Mouse (Mus musculus): ENCODE results near the gene Pym1. TPM values are rescaled to one million over a fixed set of nuclear protein-coding genes. Genes with fewer than 3 reads are reported as not detected.

Pym1 gene
- polyA plus RNA-seq, 1 experiment from 2014 or later, result 34.2 TPM

DNA sequence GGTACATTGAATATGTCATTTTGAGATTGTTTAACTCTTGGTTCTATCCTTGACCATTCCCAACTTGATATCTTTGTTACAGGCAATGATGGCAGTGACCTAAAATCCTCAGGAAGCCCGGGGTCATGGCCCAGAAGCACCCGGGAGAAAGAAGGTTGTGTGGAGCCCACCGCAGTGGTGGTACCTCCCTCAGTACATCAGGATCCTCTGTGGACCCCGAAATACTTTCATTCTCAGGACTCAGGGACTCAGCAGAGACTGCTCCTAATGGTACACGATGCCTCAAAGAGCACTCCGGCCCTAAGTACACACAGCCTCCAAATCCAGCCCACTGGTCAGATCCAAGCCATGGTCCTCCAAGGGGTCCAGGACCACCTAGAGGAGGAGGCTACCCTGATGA lies 58.4 kb downstream of the Pym1 start:
- H3K27ac ChIP-seq (ENCODE audit: low read depth), result peak overlapping the region; percentile 92

GRCm38 (mm10) chr10:128807018-128807417 lies 59.3 kb downstream of the Pym1 start:
- DNase-seq (ENCODE audit: low spot score), result peak; percentile 50
- H3K4me3 ChIP-seq (ENCODE audit: low read depth, low read length), result peak overlapping the region; percentile 58
- no peak for ATAC-seq (replicated peaks; ENCODE audit: low FRiP score, low TSS enrichment, low read depth)
- H3K36me3 ChIP-seq (ENCODE audit: control insufficient read depth, insufficient read depth, low read length), result peaks cover 15% of the 10 kb centered on the region
- no peak overlapping the region for H3K27ac ChIP-seq (ENCODE audit: low read depth)
- no peaks in the 10 kb centered on the region for H3K9me3 ChIP-seq (ENCODE audit: control insufficient read depth, low read length)
- H3K9ac ChIP-seq (ENCODE audit: low read length), result 0 out of 2 replicates have a peak overlapping the region, but pooled peaks have one; percentile 20
- H3K4me2 ChIP-seq (ENCODE audit: low read length), result peak overlapping the region; percentile 85
- 88% methylated on average over 8 of the region's 8 CpGs for WGBS
- H3K27me3 ChIP-seq (replicated peaks; ENCODE audit: control insufficient read depth, insufficient read depth, low read length), result no peaks in the 10 kb centered on the region
- peaks cover 39% of the 10 kb centered on the region for H3K4me1 ChIP-seq (replicated peaks; ENCODE audit: control insufficient read depth, insufficient read depth, low read length)

More for the DNA sequence above, 58.4 kb downstream of the Pym1 start:
- no peak for ATAC-seq (replicated peaks; ENCODE audit: low FRiP score, low TSS enrichment, low read depth)
- Histone ChIP-seq H3K9me3 (ENCODE audit: control insufficient read depth, low read length) (no peaks in the 10 kb centered on the region), H3K4me1 (replicated peaks; ENCODE audit: control insufficient read depth, insufficient read depth, low read length) (peaks cover 39% of the 10 kb centered on the region), H3K9ac (ENCODE audit: low read length) (peak overlapping the region; percentile 72), H3K4me3 (ENCODE audit: low read depth, low read length) (peak overlapping the region; percentile 58), H3K36me3 (ENCODE audit: control insufficient read depth, insufficient read depth, low read length) (peaks cover 24% of the 10 kb centered on the region), H3K27me3 (replicated peaks; ENCODE audit: control insufficient read depth, insufficient read depth, low read length) (no peaks in the 10 kb centered on the region), H3K4me2 (ENCODE audit: low read length) (peak overlapping the region; percentile 85)
- peak; percentile 54 for DNase-seq (ENCODE audit: low spot score)
- 57% methylated on average over 6 of the region's 6 CpGs for WGBS

Other genes with a start within 250 kb of the Pym1 start
- gene Myl6b, start 249.2 kb upstream of the Pym1 start, polyA plus RNA-seq (2014; fragmentation: Nextera tagmentation; extraction: Ambion mirVana), result 3.1 TPM in 2 replicates
- gene Esyt1, start 222.0 kb upstream of the Pym1 start, polyA plus RNA-seq (2014; fragmentation: Nextera tagmentation; extraction: Ambion mirVana), result 27.3 and 28.0 TPM in 2 replicates
- gene Zc3h10, start 200.1 kb upstream of the Pym1 start, polyA plus RNA-seq (2014; fragmentation: Nextera tagmentation; extraction: Ambion mirVana), result 11.3 TPM in 2 replicates
- gene Rpl41, start 198.6 kb upstream of the Pym1 start, polyA plus RNA-seq (2014; fragmentation: Nextera tagmentation; extraction: Ambion mirVana), result 4,682 and 5,210 TPM in 2 replicates
- gene Pa2g4, start 181.9 kb upstream of the Pym1 start, polyA plus RNA-seq (2014; fragmentation: Nextera tagmentation; extraction: Ambion mirVana), result 248 and 252 TPM in 2 replicates
- 31.2 and 32.4 TPM in 2 replicates for gene Erbb3, start 158.2 kb upstream of the Pym1 start, polyA plus RNA-seq (2014; fragmentation: Nextera tagmentation; extraction: Ambion mirVana)
- 1,095 and 1,163 TPM in 2 replicates for gene Rps26, start 121.1 kb upstream of the Pym1 start, polyA plus RNA-seq (2014; fragmentation: Nextera tagmentation; extraction: Ambion mirVana)
- gene Ikzf4, start 101.9 kb upstream of the Pym1 start, polyA plus RNA-seq (2014; fragmentation: Nextera tagmentation; extraction: Ambion mirVana), result 3.0 and 3.2 TPM in 2 replicates
- gene Suox, start 73.8 kb upstream of the Pym1 start, polyA plus RNA-seq (2014; fragmentation: Nextera tagmentation; extraction: Ambion mirVana), result 9.8 and 12.7 TPM in 2 replicates
- gene Rab5b, start 51.6 kb upstream of the Pym1 start, polyA plus RNA-seq (2014; fragmentation: Nextera tagmentation; extraction: Ambion mirVana), result 59.4 and 64.4 TPM in 2 replicates
- gene Pmel, start 43.7 kb upstream of the Pym1 start, polyA plus RNA-seq (2014; fragmentation: Nextera tagmentation; extraction: Ambion mirVana), result 1.2 TPM in 2 replicates
- 89.0 and 93.2 TPM in 2 replicates for gene Cdk2, start 42.9 kb upstream of the Pym1 start, polyA plus RNA-seq (2014; fragmentation: Nextera tagmentation; extraction: Ambion mirVana)
- gene Dgka, start 3.0 kb upstream of the Pym1 start, polyA plus RNA-seq (2014; fragmentation: Nextera tagmentation; extraction: Ambion mirVana), result 5.9 and 7.7 TPM in 2 replicates
- 0.43 and 0.72 TPM in 2 replicates for gene Mmp19, start 43.0 kb downstream of the Pym1 start, polyA plus RNA-seq (2014; fragmentation: Nextera tagmentation; extraction: Ambion mirVana)
- gene Dnajc14, start 56.2 kb downstream of the Pym1 start, polyA plus RNA-seq (2014; fragmentation: Nextera tagmentation; extraction: Ambion mirVana), result 35.5 and 37.7 TPM in 2 replicates
- gene Tmem198b, start 56.5 kb downstream of the Pym1 start, polyA plus RNA-seq (2014; fragmentation: Nextera tagmentation; extraction: Ambion mirVana), result 13.2 and 16.4 TPM in 2 replicates
- 189 and 203 TPM in 2 replicates for gene Sarnp, start 69.4 kb downstream of the Pym1 start, polyA plus RNA-seq (2014; fragmentation: Nextera tagmentation; extraction: Ambion mirVana)
- 86.0 and 88.0 TPM in 2 replicates for gene Ormdl2, start 73.8 kb downstream of the Pym1 start, polyA plus RNA-seq (2014; fragmentation: Nextera tagmentation; extraction: Ambion mirVana)
- 4.5 and 5.3 TPM in 2 replicates for gene Gdf11, start 143.8 kb downstream of the Pym1 start, polyA plus RNA-seq (2014; fragmentation: Nextera tagmentation; extraction: Ambion mirVana)
- 558 and 572 TPM in 2 replicates for gene Cd63, start 153.1 kb downstream of the Pym1 start, polyA plus RNA-seq (2014; fragmentation: Nextera tagmentation; extraction: Ambion mirVana)
- gene Rdh5, start 175.0 kb downstream of the Pym1 start, polyA plus RNA-seq (2014; fragmentation: Nextera tagmentation; extraction: Ambion mirVana), result 8.9 and 11.5 TPM in 2 replicates
- gene Bloc1s1, start 176.1 kb downstream of the Pym1 start, polyA plus RNA-seq (2014; fragmentation: Nextera tagmentation; extraction: Ambion mirVana), result 218 and 228 TPM in 2 replicates
- 2.1 and 2.3 TPM in 2 replicates for gene Itga7, start 185.9 kb downstream of the Pym1 start, polyA plus RNA-seq (2014; fragmentation: Nextera tagmentation; extraction: Ambion mirVana)
- 1.2 and 2.4 TPM in 2 replicates for gene Mettl7b, start 213.1 kb downstream of the Pym1 start, polyA plus RNA-seq (2014; fragmentation: Nextera tagmentation; extraction: Ambion mirVana)
- gene Olfr9, start 241.5 kb downstream of the Pym1 start, polyA plus RNA-seq (2014; fragmentation: Nextera tagmentation; extraction: Ambion mirVana), result not detected in 2 replicates

Data from intestine, embryonic 14.5 days (tissue).